Comparison of ENCODE assay signal across 8 mouse cellular contexts in genomic region chr1:133744609-133745008, GRCm38 (mm10). TPM values are rescaled to one million over a fixed set of nuclear protein-coding genes. Genes with fewer than 3 reads are reported as not detected.
DNase-seq lines count a peak whose midpoint lies in the region; ATAC-seq lines count a peak whose summit lies in the region.

No protein-coding gene starts in this region.

- peak; percentile 33 for DNase-seq in kidney, adult 11 months
- peak; percentile 86 for DNase-seq in gastrocnemius, postnatal 25 days
- DNase-seq in kidney, adult 18-20 months: peak; percentile 31

- 0 out of 2 replicates have a peak, but pooled peaks cover 4% of the 10 kb centered on the region for H3K27me3 ChIP-seq in kidney, embryonic 14.5 days (ENCODE audit: control insufficient read depth, insufficient read depth, low read length)
- H3K27me3 ChIP-seq in limb, embryonic 15.5 days: no peaks in the 10 kb centered on the region
- no peaks in the 10 kb centered on the region for H3K27me3 ChIP-seq in stomach, embryonic 15.5 days (replicated peaks)

- WGBS in kidney, embryonic 14.5 days: 82% methylated on average over 4 of the region's 4 CpGs
- WGBS in limb, embryonic 15.5 days: 13% methylated on average over 4 of the region's 4 CpGs
- 42% methylated on average over 4 of the region's 4 CpGs for WGBS in stomach, embryonic 15.5 days

- no peak for ATAC-seq in kidney, embryonic 14.5 days (ENCODE audit: low FRiP score, low TSS enrichment)
- peak; percentile 76 for ATAC-seq in limb, embryonic 15.5 days (ENCODE audit: insufficient number of reproducible peaks, low FRiP score, low TSS enrichment, low read depth)
- ATAC-seq in stomach, embryonic 15.5 days (ENCODE audit: insufficient read depth, low FRiP score, low read depth): peak; percentile 29
- no peak for ATAC-seq in megakaryocyte-erythroid progenitor cell, adult 5-6 weeks (replicated peaks; ENCODE audit: low FRiP score, low TSS enrichment, poor library complexity, severe bottlenecking)

- no peak overlapping the region for H3K27ac ChIP-seq in kidney, embryonic 14.5 days (ENCODE audit: low read depth, low read length)
- H3K27ac ChIP-seq in brown adipose tissue, adult 24 weeks (replicated peaks; ENCODE audit: low read depth, low read length): 0 out of 2 replicates have a peak overlapping the region, but pooled peaks have one; percentile 36
- peak overlapping the region; percentile 92 for H3K27ac ChIP-seq in limb, embryonic 15.5 days
- peak overlapping the region; percentile 90 for H3K27ac ChIP-seq in stomach, embryonic 15.5 days

- no peaks in the 10 kb centered on the region for H3K9me3 ChIP-seq in kidney, embryonic 14.5 days (ENCODE audit: control insufficient read depth, low read length)
- no peaks in the 10 kb centered on the region for H3K9me3 ChIP-seq in limb, embryonic 15.5 days
- H3K9me3 ChIP-seq in stomach, embryonic 15.5 days: no peaks in the 10 kb centered on the region

- no peak overlapping the region for H3K9ac ChIP-seq in kidney, embryonic 14.5 days (ENCODE audit: low read depth, low read length)
- no peak overlapping the region for H3K9ac ChIP-seq in limb, embryonic 15.5 days
- no peak overlapping the region for H3K9ac ChIP-seq in stomach, embryonic 15.5 days

- H3K36me3 ChIP-seq in kidney, embryonic 14.5 days (ENCODE audit: control insufficient read depth, insufficient read depth, low read length): no peaks in the 10 kb centered on the region
- H3K36me3 ChIP-seq in limb, embryonic 15.5 days: 0 out of 2 replicates have a peak, but pooled peaks cover under 1% of the 10 kb centered on the region
- no peaks in the 10 kb centered on the region for H3K36me3 ChIP-seq in stomach, embryonic 15.5 days

- H3K4me3 ChIP-seq in kidney, embryonic 14.5 days (ENCODE audit: low read length): no peak overlapping the region
- no peak overlapping the region for H3K4me3 ChIP-seq in brown adipose tissue, adult 24 weeks (ENCODE audit: insufficient read depth, low read depth, low read length)
- no peak overlapping the region; the same call in 1 of the 2 replicates for H3K4me3 ChIP-seq in limb, embryonic 15.5 days
- no peak overlapping the region for H3K4me3 ChIP-seq in stomach, embryonic 15.5 days (replicated peaks)

- H3K4me2 ChIP-seq in kidney, embryonic 14.5 days (replicated peaks; ENCODE audit: low read depth, low read length): no peak overlapping the region
- peak overlapping the region; percentile 34 for H3K4me2 ChIP-seq in limb, embryonic 15.5 days
- H3K4me2 ChIP-seq in stomach, embryonic 15.5 days: peak overlapping the region; percentile 19; the same call in 1 of the 2 replicates

- H3K4me1 ChIP-seq in kidney, embryonic 14.5 days (ENCODE audit: control insufficient read depth, insufficient read depth, low read length): peaks cover 20% of the 10 kb centered on the region
- peaks cover 27% of the 10 kb centered on the region for H3K4me1 ChIP-seq in brown adipose tissue, adult 24 weeks (ENCODE audit: control insufficient read depth, insufficient read depth, insufficient read length, low read length)
- peaks cover 69% of the 10 kb centered on the region for H3K4me1 ChIP-seq in limb, embryonic 15.5 days
- peaks cover 47% of the 10 kb centered on the region for H3K4me1 ChIP-seq in stomach, embryonic 15.5 days

RNA-seq across cellular contexts. Expression of gene Lax1, which starts 54.7 kb away (rescaled TPM):
- 0.34 and 0.73 TPM in 2 replicates for polyA plus RNA-seq in kidney, embryonic 14.5 days (2014; fragmentation: Nextera tagmentation; extraction: Ambion mirVana)
- polyA plus RNA-seq in brown adipose tissue, adult 24 weeks (2012; ENCODE audit: insufficient read depth, insufficient read length, missing spikeins): not detected in 2 replicates
- total RNA-seq in gastrocnemius, postnatal 25 days (2021): under 1 TPM in 1 of 2 experiments, not detected in 1; 0.35 TPM
- 0.34 and 0.42 TPM in 2 replicates for polyA plus RNA-seq in limb, embryonic 15.5 days (2015; fragmentation: Nextera tagmentation; extraction: Ambion mirVana)
- 0.58 and 0.66 TPM in 2 replicates for polyA plus RNA-seq in stomach, embryonic 15.5 days (2015; fragmentation: Nextera tagmentation; extraction: Ambion mirVana)
- total RNA-seq in megakaryocyte-erythroid progenitor cell, adult 5-6 weeks (2014; fragmentation: Nextera tagmentation): 0.30 and 2.0 TPM in 2 replicates
- 3.7 TPM in 1 of 2 replicates, not detected in the other for total RNA-seq in megakaryocyte-erythroid progenitor cell, adult 5-6 weeks (2017)

RNA-seq across cellular contexts. Expression of gene Atp2b4, which starts 56.2 kb away (rescaled TPM):
- 5.2 and 9.6 TPM in 2 replicates for polyA plus RNA-seq in kidney, embryonic 14.5 days (2014; fragmentation: Nextera tagmentation; extraction: Ambion mirVana)
- 7.3 and 9.6 TPM in 2 replicates for polyA plus RNA-seq in brown adipose tissue, adult 24 weeks (2012; ENCODE audit: insufficient read depth, insufficient read length, missing spikeins)
- total RNA-seq in gastrocnemius, postnatal 25 days (2021): 10 to 100 TPM; 12.0 to 17.2 TPM
- 22.4 and 23.9 TPM in 2 replicates for polyA plus RNA-seq in limb, embryonic 15.5 days (2015; fragmentation: Nextera tagmentation; extraction: Ambion mirVana)
- polyA plus RNA-seq in stomach, embryonic 15.5 days (2015; fragmentation: Nextera tagmentation; extraction: Ambion mirVana): 21.5 and 22.0 TPM in 2 replicates
- total RNA-seq in megakaryocyte-erythroid progenitor cell, adult 5-6 weeks (2014; fragmentation: Nextera tagmentation): 36.9 and 42.3 TPM in 2 replicates
- 23.0 and 24.9 TPM in 2 replicates for total RNA-seq in megakaryocyte-erythroid progenitor cell, adult 5-6 weeks (2017)

Comparison
In these comparisons a context has a peak if more than half of its experiments do, and no peak if none do; other contexts are left out.
1. DNase-seq: peak in every context shown above with its lines; median percentile 86 in gastrocnemius, postnatal 25 days; 33 in kidney, adult 11 months; 31 in kidney, adult 18-20 months.
2. ATAC-seq: peak in limb, embryonic 15.5 days (single experiment) and stomach, embryonic 15.5 days (single experiment); none in kidney, embryonic 14.5 days (single experiment) and megakaryocyte-erythroid progenitor cell, adult 5-6 weeks (single experiment).